8 mouse cellular contexts compared by ENCODE assay signal in genomic region chr12:31949759-31950658, GRCm38 (mm10). TPM values are rescaled to one million over a fixed set of nuclear protein-coding genes. Genes with fewer than 3 reads are reported as not detected.
A peak's percentile ranks its signal among the peaks of the same experiment; 100 is the strongest.
DNase-seq lines count a peak whose midpoint lies in the region; ATAC-seq and TF ChIP-seq lines count a peak whose summit lies in the region.

Hbp1 (minus strand) TSS chr12:31950535.

- H3K27ac ChIP-seq in cortical plate, adult 2 months (ENCODE audit: insufficient read depth, low read length) = peak within 1 kb of the TSS; percentile 36

- H3K9me3 ChIP-seq in megakaryocyte, embryonic 14.5 days = no peaks in the 10 kb centered on the region

- DNase-seq in gastrocnemius, adult 8-10 months (ENCODE audit: low spot score in 2 of 2) = peak; percentile 99 to 100
- peak; percentile 99 for DNase-seq in hindlimb bud, embryonic 11.5 days (ENCODE audit: extremely low spot score, low read depth, low spot score)
- DNase-seq in left cerebral cortex, adult 8-10 months (ENCODE audit: low spot score in 2 of 2) = peak; percentile 97 to 100
- DNase-seq in right cerebral cortex, postnatal 10 days (ENCODE audit: low spot score in 2 of 2) = peak; percentile 100
- DNase-seq in urinary bladder, postnatal 25 days (ENCODE audit: low spot score) = peak; percentile 92

- H3K4me3 ChIP-seq in cortical plate, adult 2 months (ENCODE audit: insufficient read depth, low read length) = peak within 1 kb of the TSS; percentile 38
- H3K4me3 ChIP-seq in megakaryocyte, embryonic 14.5 days (replicated peaks) = peak within 1 kb of the TSS; percentile 99

- TF ChIP-seq CTCF in cortical plate, adult 2 months (IDR thresholded peaks at IDR 0.05; ENCODE audit: extremely low read depth, insufficient read depth, low read length) = no peak

- no peaks in the 10 kb centered on the region for H3K27me3 ChIP-seq in megakaryocyte, embryonic 14.5 days (replicated peaks)

- no peaks in the 10 kb centered on the region for H3K4me1 ChIP-seq in cortical plate, adult 2 months (ENCODE audit: control insufficient read depth, insufficient read depth, low read length)
- peaks cover 34% of the 10 kb centered on the region for H3K4me1 ChIP-seq in megakaryocyte, embryonic 14.5 days

- TF ChIP-seq POLR2A in cortical plate, adult 2 months (IDR thresholded peaks at IDR 0.05; ENCODE audit: extremely low read depth, insufficient read depth, low read length) = peak; percentile 70

- peak; percentile 87 for ATAC-seq in activated CD4-positive, CD25-positive, alpha-beta regulatory T cell, adult 4 months

- peaks cover 11% of the 10 kb centered on the region for H3K36me3 ChIP-seq in megakaryocyte, embryonic 14.5 days (replicated peaks; ENCODE audit: low read length)

RNA-seq across cellular contexts. Expression of gene Hbp1, which starts in this region (rescaled TPM):
- 100 to 1,000 TPM in 1 of 2 experiments, 10 to 100 TPM in 1; 96.5 to 144 TPM for polyA plus RNA-seq in activated CD4-positive, CD25-positive, alpha-beta regulatory T cell, adult 4 months (2017; shearing (Covaris generic))
- 32.4 and 37.2 TPM in 2 replicates for polyA plus RNA-seq in cortical plate, adult 2 months (2012; rRNA removed)
- 10 to 100 TPM; 65.3 to 78.0 (median 69.0) TPM for total RNA-seq in gastrocnemius, adult 8-10 months (2022)
- total RNA-seq in left cerebral cortex, adult 8-10 months (2022) = 10 to 100 TPM; 23.4 to 28.4 (median 27.0) TPM
- 0.52 and 2.0 TPM in 2 replicates for polyA plus RNA-seq in megakaryocyte, embryonic 14.5 days (2012; ENCODE audit: insufficient read depth, low replicate concordance)

Comparison
In these comparisons a context has a peak if more than half of its experiments do, and no peak if none do; other contexts are left out.
1. Peak in every context shown above with its lines: DNase-seq, ATAC-seq, H3K4me3 ChIP-seq and H3K27ac ChIP-seq.
2. RNA of gene Hbp1 (polyA plus RNA-seq): 96.5 to 144 TPM in activated CD4-positive, CD25-positive, alpha-beta regulatory T cell, adult 4 months and 32.4 to 37.2 TPM in cortical plate, adult 2 months; 0.52 to 2.0 TPM in megakaryocyte, embryonic 14.5 days; every median in the first group is over 10 times any median in the second.